Mouse (Mus musculus) heart, postnatal 10 days (tissue): ENCODE measurements around the gene Gm14137. TPM values are rescaled to one million over a fixed set of nuclear protein-coding genes. Genes with fewer than 3 reads are reported as not detected.

Source experiments
- DNase-seq, 2 experiments: peaks; one replicate each; pipeline ENCODE4 v3.0.0; 2021
- intact Hi-C: fragments of 180-260 bp; cut with DNase I; formaldehyde crosslinking; loops from one replicate; pipeline ENCODE4 v1.15.1; 2025
- total RNA-seq, 2 experiments: library from RNA; stranded (reverse); gene quantifications; 2 replicates each; pipeline ENCODE4 v1.2.3; 2021

Gene Gm14137
- total RNA-seq, 2 experiments from 2014 or later, result not detected

DNA sequence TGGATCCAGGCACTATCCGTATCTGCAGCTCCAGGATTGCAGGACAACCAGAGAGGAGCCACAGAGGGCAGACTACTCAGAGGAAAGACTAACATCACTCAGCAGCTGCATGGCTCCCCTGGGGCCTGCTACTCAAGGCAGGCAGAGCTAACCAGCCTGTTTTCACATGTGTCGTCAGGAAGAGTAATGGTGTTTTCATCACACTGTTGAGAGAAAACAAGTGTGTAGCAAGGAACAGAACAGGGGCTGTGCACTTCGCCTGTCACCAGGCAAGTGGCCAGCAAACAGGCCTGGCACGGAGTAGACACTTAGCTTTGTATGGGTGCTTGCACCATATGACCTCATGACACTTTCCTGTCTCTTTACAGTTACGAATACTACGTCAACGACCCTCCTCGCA lies 2.7 kb upstream of the Gm14137 start:
- intact Hi-C loops, result no loop called here
- DNase-seq, result peak; percentile 44 to 59

DNA sequence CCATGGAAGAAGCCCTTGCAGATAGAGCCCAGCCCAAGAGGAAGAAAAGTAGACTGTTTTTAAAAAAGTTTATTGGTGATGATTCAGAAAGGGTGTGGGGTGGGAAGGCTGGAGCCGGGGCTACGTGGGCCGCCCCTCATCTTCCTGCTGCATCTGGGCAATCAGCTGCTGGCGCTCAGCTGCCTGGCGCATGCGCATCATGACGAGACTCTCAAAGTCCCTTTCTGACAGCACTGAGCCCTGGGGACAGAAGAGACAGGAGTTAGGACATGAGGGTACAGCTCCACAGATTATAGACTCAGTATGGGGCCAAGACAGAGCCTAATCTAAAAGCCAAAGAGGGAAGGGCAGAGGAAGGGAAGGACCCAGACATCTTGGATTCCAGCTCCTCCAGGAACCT lies 1.9 kb upstream of the Gm14137 start:
- DNase-seq, result no peak
- intact Hi-C loops, result no loop called here

DNA sequence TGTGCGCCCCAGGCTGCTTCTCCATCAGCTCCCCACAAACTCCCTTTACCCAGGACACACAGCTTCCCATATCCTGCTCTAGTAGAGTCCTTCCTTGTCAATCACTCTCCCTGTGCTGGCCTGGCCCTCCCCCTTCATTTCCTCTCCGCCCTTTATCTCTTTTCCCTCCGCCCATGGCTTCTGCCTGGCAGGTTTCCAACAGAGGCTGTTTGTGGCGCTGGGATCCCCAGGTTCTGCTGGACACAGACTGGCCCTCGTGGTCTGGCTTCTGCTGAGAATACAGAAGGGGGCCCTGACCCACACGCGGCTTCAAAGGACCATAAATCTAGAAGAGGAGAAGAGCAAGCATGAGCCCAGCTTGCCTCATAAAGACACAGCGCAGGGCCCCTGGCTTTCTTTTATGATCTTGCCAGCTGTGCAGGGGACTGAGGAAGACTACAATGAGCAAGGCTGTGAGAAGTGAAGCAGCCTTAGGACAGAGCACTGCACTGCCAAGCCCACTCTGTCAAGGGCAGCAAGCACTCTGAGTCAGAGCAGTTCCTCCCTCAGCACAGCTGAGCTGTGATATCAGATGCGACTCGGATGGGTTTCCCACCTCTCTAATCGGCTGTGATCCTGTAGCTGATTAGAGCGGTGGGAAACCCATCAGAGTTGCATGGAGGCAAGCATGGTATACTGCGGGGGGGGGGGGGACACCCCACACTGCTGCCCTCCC lies 1.3 kb upstream of the Gm14137 start:
- intact Hi-C loops, result no loop called here
- DNase-seq, result peak; percentile 87 to 90

DNA sequence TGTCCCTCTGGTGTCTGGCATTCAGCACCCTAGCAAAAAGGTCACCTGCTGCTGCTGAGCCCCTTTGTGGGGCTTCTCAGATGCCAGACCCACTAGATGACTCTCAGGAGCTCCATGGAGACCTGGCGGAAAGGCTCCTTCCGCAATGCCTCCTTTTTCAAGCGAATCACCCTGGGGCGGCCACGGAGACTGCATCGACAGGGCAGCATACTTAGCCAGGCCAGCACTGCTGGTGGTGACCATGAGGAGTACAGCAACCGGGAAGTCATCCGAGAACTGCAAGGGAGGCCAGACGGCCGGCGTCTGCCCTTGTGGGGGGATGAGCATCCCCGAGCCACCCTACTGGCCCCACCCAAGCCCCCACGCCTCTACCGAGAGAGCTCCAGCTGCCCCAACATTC lies 557 bp downstream of the Gm14137 start:
- DNase-seq, result no peak
- intact Hi-C loops, result no loop called here

DNA sequence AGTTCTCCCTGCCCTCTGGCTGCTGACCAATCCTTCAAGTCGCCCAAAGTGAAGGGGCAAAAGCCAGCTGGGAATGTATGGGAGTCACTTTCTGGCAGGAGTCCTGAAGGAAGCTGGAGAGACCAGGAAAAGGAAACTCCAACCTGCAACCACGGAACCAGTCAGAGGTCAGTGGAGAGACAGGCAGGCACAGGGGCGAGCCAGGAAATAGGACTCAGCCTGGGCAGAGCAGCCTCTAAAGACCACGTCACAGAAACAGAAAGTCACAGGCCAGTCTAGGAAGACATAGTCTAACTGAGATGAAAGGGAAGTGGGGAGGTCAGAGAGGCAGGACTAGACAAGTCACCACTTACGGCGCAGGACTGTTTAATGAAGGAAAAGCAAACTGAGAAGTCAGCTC lies 1.3 kb downstream of the Gm14137 start:
- DNase-seq, result no peak
- intact Hi-C loops, result no loop called here

DNA sequence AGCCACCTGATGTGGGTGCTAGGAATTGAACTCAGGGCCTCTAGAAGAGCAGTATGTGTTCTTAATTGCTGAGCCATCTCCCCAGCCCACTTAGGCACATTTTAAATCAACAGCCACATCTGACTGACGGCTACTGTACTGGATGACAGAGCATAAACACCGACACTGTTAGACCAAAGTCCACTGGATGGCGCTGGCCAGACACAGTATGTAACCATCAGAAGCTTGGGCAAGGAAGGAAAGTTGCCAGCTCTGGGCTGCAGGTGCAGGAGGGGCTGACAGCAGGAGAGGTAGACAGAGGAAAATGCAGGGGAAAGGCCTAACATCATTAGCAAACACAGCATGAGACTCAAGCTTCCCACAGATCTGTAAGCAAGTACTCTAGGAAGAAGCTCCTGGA lies 2.5 kb downstream of the Gm14137 start:
- DNase-seq, result no peak
- intact Hi-C loops, result no loop called here

DNA sequence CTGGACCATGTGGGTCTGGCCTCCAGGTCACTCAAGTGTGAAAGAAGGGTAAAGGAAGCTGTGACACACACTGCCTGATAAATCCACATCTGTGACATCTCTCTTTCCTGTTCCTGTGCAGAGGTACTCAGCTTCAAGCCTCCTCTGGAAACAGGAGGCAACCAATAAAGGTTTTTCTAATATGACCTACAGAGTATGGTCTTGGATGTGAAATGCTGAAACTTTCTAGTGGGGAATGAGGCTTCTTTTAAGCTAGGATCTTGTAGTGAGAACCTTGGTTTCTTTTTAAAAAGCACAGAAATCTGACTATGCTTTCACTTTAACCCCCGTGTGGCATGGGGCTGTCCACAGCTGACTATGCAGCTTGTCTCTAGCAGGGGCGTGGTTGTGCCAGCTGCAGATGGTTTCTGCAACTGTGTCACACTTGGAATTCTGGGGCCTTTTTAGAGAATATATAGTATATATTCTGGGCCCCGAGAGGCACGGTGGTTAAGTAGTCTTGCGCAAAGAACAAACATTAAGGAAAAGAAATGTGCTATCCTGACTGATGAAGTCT lies 3.2 kb downstream of the Gm14137 start:
- DNase-seq, result no peak
- intact Hi-C loops, result no loop called here

DNA sequence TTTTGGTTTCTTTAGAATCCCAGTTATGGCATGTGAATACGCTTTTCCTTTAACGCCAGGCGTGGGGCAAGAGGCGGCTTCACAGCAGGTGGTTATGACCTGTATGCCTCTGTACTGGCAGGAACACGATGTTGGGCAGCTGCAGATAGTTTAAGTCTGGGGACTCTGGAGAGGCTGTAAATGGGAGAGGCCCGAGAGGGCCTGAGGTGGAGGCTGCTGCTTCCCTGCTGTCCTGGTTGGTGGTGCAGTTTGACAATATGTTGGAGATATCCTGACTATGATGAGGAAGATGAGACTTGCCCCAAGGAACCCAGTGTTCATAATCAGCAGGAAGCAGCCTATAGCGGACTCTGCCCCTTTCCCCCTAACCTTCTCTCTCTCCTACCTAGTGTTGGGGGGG lies 8.6 kb downstream of the Gm14137 start:
- DNase-seq, result no peak
- intact Hi-C loops, result no loop called here

DNA sequence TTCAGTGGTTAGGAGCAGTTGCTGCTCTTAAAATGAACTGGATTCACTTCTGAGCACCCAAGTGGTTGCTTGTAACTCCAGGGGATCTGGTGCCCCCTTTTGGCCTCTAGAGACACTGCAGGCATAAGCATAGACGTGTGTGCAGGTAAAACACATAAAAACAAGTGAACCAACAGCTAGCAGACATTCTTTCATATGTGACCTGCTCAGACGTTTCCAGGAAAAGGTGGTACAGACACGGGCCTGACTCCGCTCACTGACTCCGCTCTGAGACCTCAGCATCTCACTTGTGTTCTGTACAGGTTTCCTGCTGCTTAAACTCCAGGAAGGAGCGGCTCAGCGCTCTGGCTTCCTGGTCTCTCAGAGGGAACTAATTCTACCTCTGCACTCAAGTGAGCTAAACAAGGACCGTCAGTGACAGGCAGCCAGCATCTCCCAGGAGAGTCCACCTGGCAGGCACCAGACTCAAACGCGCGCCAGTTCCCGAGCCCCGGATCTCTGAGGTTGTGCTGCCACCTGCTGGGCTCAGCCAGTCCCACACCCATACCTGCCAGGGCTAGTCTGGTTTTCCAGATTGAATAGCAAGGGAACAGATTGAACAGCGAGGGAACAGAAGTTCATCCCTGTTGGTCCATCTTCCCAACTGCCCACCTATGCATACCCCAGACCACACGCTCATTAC lies 14.9 kb downstream of the Gm14137 start:
- peak; percentile 88 to 94 for DNase-seq
- intact Hi-C loops, result loop anchor here (2.0 to 5.0 kb wide), 3 partner anchors 32 to 87 kb away; partner anchors contain the start of gene Rmdn3

DNA sequence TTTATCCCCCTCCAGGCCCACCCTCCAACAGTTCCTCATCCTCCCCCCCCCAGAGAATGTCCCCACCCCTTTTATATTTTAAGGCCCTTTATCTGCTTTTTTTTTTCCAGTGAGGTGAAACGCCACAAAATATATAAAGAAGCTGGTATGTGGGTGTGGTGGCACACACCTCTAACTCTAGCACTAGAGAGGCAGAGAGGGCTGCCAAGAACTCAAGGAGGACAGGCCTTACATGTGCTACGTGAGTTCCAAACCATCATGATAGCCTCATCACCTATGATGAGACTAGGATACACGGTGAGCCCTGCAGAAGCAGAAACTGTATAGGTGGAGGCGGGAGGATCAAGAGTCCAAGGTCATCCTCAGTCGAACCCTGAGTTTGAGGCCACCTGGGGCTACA lies 16.7 kb downstream of the Gm14137 start:
- intact Hi-C loops, result loop anchor here (1.0 kb wide), 1 partner anchor 152 kb away; no protein-coding TSS in a partner anchor
- DNase-seq, result no peak

DNA sequence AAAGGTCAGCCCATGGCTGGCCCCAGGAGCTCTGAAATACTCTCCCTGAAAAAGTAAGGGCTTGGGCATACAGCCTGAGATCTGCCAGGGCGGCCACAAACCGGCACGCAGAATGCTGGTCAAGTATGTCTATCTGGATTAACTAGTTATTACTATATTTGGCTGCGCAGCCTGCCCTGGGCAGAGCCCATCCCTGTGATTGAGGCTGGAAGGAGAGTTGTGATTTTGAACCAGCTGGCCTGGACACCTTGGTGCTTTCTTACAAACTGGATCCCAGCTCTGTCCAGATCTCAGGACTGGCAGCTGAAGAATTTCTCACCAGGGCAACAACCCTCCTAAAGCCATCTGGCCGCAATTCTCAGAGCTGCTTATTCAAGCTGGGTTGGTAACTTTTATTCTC lies 19.8 kb downstream of the Gm14137 start:
- intact Hi-C loops, result no loop called here
- DNase-seq, result peak; percentile 38 to 39

DNA sequence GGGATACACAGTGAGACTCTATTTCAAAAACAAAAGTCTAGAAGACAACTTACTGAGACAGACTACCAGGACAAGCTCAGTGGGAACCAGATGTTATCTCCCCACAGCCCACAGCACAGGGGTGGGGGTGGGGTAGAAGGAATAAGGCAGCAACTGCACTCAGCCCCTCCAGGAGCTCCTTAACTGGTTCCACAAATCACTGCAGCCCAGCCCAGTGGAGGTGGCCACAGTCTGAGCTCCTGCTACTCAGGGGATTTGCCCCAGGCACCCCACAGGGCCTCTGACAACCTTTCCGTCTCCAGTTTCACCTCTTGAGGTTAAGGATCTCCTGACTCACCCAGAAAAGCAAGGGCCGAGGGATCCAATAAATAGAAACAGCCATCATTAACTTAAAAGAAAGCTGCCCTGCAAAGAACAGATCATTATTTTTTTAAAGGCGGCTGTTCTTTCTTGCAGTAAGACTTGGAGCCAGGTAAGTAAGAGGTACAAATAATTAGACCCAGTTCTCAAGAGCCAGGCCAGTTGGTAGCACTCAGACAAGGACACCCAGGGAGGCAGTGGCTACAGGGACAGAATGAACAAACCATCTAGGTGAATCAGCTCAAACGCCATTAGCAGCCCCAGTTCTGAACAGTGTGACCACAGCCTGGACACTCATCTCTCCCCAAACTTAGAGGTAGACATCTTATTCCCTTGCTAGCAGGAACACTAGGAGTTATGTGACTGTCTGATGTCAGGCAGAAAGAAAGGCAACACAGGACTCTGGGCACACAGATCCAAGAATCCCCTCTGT lies 22.2 kb downstream of the Gm14137 start:
- intact Hi-C loops, result no loop called here
- DNase-seq, result no peak

DNA sequence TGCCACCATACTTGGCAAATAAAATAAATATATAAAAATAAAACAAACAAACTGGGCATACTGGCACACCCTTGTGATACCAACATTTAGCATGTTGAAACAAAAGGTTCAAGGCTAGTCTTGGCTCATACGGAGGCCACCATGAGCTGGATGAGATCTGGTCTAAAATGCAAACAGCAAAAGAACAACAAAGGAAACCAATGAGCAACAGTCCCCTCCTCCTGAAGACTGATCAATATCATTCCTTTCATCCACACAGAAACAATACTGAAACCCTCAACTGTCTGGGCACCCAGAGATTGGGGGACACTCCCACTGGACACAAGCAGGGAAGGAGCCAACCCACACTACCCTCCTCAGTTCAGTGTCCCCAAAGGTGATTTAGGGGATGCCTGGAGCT lies 23.2 kb downstream of the Gm14137 start:
- DNase-seq, result no peak
- intact Hi-C loops, result no loop called here

DNA sequence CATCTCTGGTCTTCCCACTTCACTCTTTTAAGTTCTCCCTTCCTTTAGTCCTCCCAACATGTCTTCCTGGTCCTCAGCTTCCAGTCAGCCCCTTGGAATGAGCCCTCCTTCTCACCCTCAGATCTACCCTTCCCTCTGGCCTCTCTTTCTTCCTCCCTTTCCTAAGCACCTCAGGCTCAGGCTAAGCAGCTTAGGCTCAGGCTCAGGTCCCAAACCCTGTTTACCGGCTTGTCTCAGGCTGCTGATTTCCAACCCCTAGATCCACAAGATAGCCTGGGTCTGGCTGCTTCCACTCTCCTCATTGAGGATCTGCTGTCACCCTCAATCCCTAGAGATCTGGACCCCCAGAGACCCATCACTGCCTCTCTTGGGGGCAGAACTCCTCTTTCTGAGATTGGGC lies 23.7 kb downstream of the Gm14137 start:
- DNase-seq, result no peak
- intact Hi-C loops, result no loop called here

DNA sequence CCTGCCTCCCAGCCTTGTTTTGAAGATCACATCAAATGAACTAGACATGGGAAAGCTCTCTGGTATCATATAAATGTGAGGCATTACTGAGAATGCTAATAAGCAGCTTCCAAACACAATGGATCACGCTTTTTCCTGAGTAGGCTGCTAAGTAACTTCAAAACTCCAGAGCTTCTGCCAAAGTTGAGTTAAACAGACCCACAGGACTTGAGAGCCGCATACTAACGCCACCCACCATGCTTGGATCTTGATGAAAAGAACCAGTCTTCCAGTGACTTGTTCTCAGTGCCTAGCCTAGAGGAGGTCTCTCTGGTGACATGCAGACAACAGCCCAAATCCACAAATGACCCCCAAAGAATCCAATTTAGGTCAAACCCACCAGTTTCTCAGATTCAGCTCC lies 24.6 kb downstream of the Gm14137 start:
- no peak for DNase-seq
- intact Hi-C loops, result no loop called here

DNA sequence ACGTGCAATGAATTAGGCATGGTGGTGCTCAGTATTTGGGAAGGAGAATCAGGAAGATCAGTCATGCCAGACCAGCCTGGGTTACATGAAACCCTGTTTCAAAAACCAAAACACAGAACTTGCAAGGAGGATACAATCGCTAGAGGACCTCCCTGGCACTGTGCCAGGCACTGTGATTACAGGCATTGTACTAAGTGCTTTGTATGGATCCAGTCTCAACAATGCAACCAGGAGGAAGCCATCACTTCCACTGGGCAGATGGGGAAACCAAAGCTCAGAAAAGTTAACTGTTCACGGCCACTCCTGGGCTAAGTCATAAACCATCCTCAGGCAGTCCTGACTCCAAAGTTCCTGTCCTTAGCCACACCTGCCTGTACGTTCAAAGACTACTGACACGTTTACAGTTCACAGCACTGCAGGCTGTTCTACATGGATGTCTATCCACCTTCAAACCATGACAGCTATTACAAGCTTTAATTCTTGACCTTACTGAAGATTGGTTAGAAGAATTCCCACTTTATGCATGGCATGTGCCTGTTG lies 28.7 kb downstream of the Gm14137 start:
- peak; percentile 44 to 67 for DNase-seq
- intact Hi-C loops, result no loop called here

DNA sequence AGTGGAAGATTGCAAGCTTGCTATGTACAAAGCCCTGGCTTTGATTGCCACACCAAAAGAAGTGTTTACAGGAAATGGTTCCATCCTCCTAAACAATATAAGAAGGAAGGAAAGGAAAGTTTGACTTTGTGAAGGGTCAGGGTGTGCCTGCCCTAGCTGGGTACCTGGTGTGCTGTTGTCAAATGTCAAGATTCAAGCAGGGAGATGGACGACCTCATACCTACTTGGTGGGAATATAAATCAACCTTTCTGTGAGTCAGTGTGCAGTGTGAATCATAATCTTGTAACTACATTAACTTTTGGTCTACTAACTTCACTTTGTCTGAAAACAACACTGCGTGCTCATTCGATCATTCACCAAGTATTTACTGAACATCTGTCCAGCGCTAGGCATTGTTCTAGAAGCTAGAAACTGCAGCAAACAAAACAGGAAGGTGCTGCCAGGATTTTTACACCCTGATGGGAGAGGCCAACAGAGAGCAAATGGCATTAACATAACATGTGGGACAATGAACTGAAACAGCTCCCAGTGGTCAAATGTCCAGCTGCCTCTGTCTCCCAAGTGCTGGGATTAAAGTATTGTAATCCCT lies 29.7 kb downstream of the Gm14137 start:
- peak in 1 of 2 experiments; percentile 38 for DNase-seq
- intact Hi-C loops, result no loop called here

DNA sequence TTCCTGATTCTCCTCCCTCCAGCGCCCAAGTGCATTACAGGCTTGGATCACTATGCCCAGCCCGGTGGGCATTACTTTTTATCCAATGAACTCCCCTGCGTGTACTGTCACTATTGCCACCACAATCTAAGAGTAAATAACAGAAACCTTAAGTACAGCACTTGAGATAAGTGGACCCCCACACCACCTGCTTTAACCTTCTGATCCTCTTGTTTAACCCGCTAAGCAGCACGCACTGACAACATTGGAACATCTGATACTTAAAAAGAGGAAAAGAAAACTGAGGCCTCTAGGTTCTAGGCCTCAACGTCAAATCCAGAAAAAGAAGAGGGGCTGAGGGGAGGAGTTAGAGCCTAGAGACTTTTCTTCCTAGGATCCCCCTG lies 33.6 kb downstream of the Gm14137 start:
- intact Hi-C loops, result loop anchor here (2.0 kb wide), 1 partner anchor 43 kb away; no protein-coding TSS in a partner anchor
- no peak for DNase-seq

DNA sequence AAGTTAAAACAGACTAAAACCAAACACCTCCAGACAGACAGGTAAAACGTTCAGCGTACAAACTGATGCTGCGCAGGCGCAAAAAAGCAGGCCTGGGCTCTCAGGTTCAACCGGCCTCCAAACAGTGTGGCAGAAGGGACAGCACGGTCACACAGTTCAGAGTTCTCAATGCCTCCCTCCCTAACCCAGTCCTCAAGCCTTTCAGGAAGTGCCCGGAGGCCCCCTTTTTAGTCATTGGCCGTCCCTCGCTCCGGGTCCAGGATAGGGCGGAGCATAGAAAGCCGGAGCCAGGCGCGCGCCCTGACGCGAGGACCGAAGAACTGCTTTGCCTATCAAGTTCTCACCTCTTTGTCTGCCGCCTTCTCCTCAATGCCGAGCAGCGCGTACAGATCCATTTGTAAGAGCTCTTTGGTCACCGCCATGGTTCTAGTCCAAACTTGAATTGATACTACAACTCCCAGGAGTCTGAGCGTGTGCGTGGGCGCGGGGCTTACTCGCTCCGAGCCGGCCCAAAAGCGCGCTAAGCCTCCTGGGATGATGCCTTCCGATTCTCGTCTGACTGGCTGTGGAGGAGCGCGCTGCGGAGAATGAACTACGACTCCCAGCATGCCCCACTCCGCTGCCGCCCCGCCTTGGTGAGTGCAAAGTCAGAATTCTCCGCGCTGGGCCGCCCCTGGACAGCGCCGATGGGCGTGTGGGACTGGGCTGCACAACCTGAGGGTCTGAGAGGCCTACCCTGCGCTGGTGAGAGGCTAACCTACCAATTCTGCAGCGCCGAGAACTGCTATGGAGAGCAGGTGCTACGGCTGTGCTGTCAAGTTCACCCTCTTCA lies 34.3 kb downstream of the Gm14137 start, which contains the start of the genes Zfyve19 and Dnajc17:
TSS of gene Zfyve19 (plus strand) at position 274 of the 832 bp plus-strand sequence.
TSS of gene Dnajc17 (minus strand) at position 452 of the 832 bp plus-strand sequence.
- intact Hi-C loops, result loop anchor here (2.0 kb wide), 1 partner anchor 42 kb away; no protein-coding TSS in a partner anchor
- DNase-seq, result peak; percentile 97 to 98
